Mouse (Mus musculus) testis, adult 2 months (tissue): ENCODE results near the gene Ppm1l.

ENCODE experiments used
- CTCF ChIP-seq: fragments of 200-500 bp; IDR thresholded peaks from 2 replicates; pipeline ENCODE4 v1.5.1; 2012; ENCODE audit warnings: low read depth, mild to moderate bottlenecking, inconsistent platforms, low read length, moderate library complexity; ENCODE audit not compliant: control insufficient read depth, insufficient read depth, insufficient replicate concordance
- POLR2A ChIP-seq: fragments of 200-500 bp; IDR thresholded peaks from 2 replicates; pipeline ENCODE4 v1.6.1; 2012; ENCODE audit warnings: low read depth, mild to moderate bottlenecking, inconsistent platforms, low read length, moderate library complexity; ENCODE audit not compliant: control insufficient read depth

- TF ChIP-seq POLR2A (no peak), CTCF (no peak)
Measured at GRCm38 (mm10) chr3:69489669-69490068, 173.0 kb downstream of the Ppm1l start.
